Mouse (Mus musculus): Measurements from ENCODE around the gene Cdc40. TPM values are rescaled to one million over a fixed set of nuclear protein-coding genes. Genes with fewer than 3 reads are reported as not detected.
A peak's percentile ranks its signal among the peaks of the same experiment; 100 is the strongest.
"Not testable (repeated sequence)": the region's sequence is repeated elsewhere in the genome, so short reads cannot be mapped to it uniquely, and the experiment has no call there.

The Cdc40 gene
- polyA plus RNA-seq, 1 experiment: 12.5 TPM

DNA sequence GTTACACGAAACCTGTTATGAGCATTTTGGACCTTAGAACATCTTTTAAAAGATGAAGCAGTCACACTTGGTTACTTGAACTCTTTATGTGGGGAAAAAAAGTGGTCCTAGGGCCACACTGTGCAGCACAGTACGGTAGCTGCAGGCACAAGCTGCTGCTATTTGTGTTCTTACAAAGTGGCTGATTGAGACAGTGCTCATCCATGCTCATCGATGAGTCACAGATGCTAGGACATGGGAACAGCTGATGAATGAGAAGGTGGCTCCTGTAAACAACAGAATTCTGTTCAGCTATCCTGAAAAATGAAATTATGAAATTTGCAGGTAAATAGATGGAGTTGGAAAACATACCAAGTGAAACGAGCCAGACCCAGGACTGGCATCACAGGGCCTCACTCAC lies 55.4 kb downstream of the Cdc40 start:
- WGBS: 85% methylated on average over 4 of the region's 4 CpGs
- Histone ChIP-seq H3K4me3 (ENCODE audit: insufficient read depth, low read depth, low read length) (no peak overlapping the region), H3K27ac (ENCODE audit: insufficient read depth, low read depth, low read length) (no peak overlapping the region), H3K36me3 (ENCODE audit: control insufficient read depth, insufficient read depth, low read length) (no peaks in the 10 kb centered on the region; the same call in 1 of the 2 replicates), H3K27me3 (replicated peaks; ENCODE audit: control insufficient read depth, insufficient read depth, low read length) (no peaks in the 10 kb centered on the region), H3K4me1 (ENCODE audit: control insufficient read depth, insufficient read depth, low read length) (no peaks in the 10 kb centered on the region)
- TF ChIP-seq CTCF (conservative IDR thresholded peaks at IDR 0.05; ENCODE audit: insufficient read depth, insufficient read length, low read depth, low read length): no peak
- TF ChIP-seq POLR2A (IDR thresholded peaks at IDR 0.05; ENCODE audit: low read depth, low read length): no peak
- DNase-seq: no peak

DNA sequence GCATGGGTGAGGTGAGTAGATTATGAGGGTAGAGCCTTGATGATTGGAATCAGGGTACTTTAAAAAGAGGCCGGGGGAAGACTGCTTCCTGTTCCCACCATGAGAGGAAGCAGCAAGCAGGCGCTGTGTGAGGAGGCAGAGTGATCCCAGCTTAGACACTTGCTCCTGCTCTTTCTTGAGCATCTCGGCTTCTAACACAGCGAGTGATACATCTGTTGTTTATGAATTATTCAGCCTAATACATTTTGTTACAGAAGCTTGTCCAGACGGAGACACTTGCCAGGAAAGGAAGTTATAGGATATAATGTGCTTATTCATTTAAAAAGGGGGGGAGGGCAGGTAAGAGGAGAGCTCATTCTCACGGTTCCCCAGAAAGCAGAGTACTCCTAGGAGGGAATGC lies 57.2 kb downstream of the Cdc40 start:
- Histone ChIP-seq H3K27ac (ENCODE audit: insufficient read depth, low read depth, low read length) (no peak overlapping the region), H3K4me1 (ENCODE audit: control insufficient read depth, insufficient read depth, low read length) (no peaks in the 10 kb centered on the region), H3K36me3 (ENCODE audit: control insufficient read depth, insufficient read depth, low read length) (no peaks in the 10 kb centered on the region), H3K27me3 (replicated peaks; ENCODE audit: control insufficient read depth, insufficient read depth, low read length) (no peaks in the 10 kb centered on the region), H3K4me3 (ENCODE audit: insufficient read depth, low read depth, low read length) (no peak overlapping the region)
- 80% methylated on average over 6 of the region's 6 CpGs for WGBS
- no peak for DNase-seq
- TF ChIP-seq CTCF (conservative IDR thresholded peaks at IDR 0.05; ENCODE audit: insufficient read depth, insufficient read length, low read depth, low read length) (no peak), POLR2A (IDR thresholded peaks at IDR 0.05; ENCODE audit: low read depth, low read length) (no peak)

DNA sequence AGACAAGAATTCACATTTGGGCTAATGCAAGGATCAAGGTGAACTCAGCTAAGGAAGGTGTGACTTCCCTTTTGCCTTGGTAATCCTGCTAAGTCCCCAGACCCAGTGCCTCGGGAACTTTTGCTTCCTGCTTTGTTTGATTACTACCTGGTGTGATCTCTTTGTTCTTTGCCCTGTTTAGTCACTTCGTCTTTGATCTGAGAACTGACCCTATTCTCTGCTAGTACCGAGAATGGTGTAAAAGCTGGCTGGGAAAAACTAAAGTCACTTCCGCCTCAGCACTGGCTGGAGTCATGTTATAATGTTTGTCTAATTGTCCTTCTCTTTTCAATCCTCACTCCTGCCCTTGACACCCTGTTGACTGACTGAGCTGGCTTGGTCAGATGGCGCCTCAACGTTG lies 66.6 kb downstream of the Cdc40 start:
- DNase-seq: no peak
- H3K36me3 ChIP-seq (ENCODE audit: control insufficient read depth, insufficient read depth, low read length): no peaks in the 10 kb centered on the region
- no peak overlapping the region for H3K4me3 ChIP-seq (ENCODE audit: insufficient read depth, low read depth, low read length)
- no peaks in the 10 kb centered on the region for H3K27me3 ChIP-seq (replicated peaks; ENCODE audit: control insufficient read depth, insufficient read depth, low read length)
- H3K27ac ChIP-seq (ENCODE audit: insufficient read depth, low read depth, low read length): no peak overlapping the region
- TF ChIP-seq POLR2A (IDR thresholded peaks at IDR 0.05; ENCODE audit: low read depth, low read length): no peak
- TF ChIP-seq CTCF (conservative IDR thresholded peaks at IDR 0.05; ENCODE audit: insufficient read depth, insufficient read length, low read depth, low read length): no peak
- H3K4me1 ChIP-seq (ENCODE audit: control insufficient read depth, insufficient read depth, low read length): no peaks in the 10 kb centered on the region
- WGBS: 62% methylated on average over 6 of the region's 6 CpGs

DNA sequence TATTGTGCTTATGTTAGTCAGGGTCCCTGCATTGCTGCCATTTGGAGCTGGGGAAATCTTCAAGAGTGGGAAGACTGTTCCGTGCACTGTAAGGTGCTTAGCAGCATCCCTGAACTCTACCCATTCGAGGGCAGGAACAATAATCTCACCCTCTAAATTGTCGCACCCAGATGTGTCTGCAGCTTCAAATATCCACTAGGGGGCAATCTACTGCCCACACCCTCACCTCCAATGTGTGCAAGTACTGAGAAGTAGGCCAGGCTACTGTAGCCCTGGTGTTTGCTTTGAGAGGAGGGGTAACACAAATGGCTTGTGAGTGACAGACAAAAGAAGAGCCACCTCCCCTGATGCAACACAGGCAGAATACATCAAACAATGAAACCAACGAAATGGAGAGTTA lies 69.5 kb downstream of the Cdc40 start:
- no peaks in the 10 kb centered on the region for H3K4me1 ChIP-seq (ENCODE audit: control insufficient read depth, insufficient read depth, low read length)
- H3K27ac ChIP-seq (ENCODE audit: insufficient read depth, low read depth, low read length): no peak overlapping the region
- H3K4me3 ChIP-seq (ENCODE audit: insufficient read depth, low read depth, low read length): no peak overlapping the region
- WGBS: 75% methylated on average over 4 of the region's 4 CpGs
- no peaks in the 10 kb centered on the region for H3K27me3 ChIP-seq (replicated peaks; ENCODE audit: control insufficient read depth, insufficient read depth, low read length)
- no peaks in the 10 kb centered on the region for H3K36me3 ChIP-seq (ENCODE audit: control insufficient read depth, insufficient read depth, low read length)
- TF ChIP-seq CTCF (conservative IDR thresholded peaks at IDR 0.05; ENCODE audit: insufficient read depth, insufficient read length, low read depth, low read length) (peak; percentile 57), POLR2A (IDR thresholded peaks at IDR 0.05; ENCODE audit: low read depth, low read length) (no peak)
- no peak for DNase-seq

DNA sequence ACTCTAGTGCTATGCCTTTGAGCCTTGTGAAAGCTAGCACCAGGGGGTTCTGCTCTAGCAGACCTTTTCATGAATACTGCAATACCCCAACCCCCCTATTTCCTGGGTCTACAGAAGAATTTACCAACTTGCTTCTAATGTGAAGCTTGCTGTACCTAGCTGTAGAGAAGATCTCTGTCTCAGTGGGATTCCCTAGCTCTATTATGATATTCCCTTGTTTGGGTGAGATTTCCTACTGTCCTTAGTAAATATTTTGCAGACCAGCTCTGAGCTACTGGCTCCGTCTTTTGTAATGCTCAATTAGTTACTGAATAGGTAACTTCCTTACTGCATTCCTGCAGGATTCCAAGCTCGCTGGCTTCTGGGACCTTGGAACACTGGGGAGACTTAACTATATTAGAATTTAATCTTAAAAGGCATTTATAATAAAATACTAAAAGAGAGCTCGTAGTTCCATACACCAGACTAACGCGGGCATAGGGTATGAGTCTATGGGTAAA lies 73.7 kb downstream of the Cdc40 start:
- not testable (repeated sequence) for H3K27ac ChIP-seq (ENCODE audit: insufficient read depth, low read depth, low read length); H3K27me3 ChIP-seq (replicated peaks; ENCODE audit: control insufficient read depth, insufficient read depth, low read length); H3K4me1 ChIP-seq (ENCODE audit: control insufficient read depth, insufficient read depth, low read length); H3K4me3 ChIP-seq (ENCODE audit: insufficient read depth, low read depth, low read length); H3K36me3 ChIP-seq (ENCODE audit: control insufficient read depth, insufficient read depth, low read length)
- 30% methylated on average over 5 of the region's 5 CpGs for WGBS
- DNase-seq: peak; percentile 71

DNA sequence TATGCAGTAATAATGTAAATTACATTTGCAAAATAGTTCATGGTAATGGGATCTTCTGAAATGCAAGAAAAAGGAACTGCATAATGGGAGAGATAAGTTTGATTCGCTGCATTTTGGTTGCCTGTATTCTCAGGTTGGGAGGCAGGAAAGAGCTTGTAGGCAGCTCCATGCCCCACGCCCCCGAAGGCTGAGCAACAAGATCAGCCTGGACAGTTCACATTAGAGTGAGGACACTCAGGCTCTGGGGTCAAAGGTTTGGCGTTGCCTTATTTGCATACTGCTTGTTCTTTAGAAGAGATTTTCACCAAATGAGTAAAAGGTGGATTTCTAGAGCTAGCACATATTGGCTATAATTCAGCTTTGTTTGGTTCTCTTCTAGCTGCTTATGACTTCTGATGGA lies 76.9 kb downstream of the Cdc40 start:
- Histone ChIP-seq H3K36me3 (ENCODE audit: control insufficient read depth, insufficient read depth, low read length) (no peaks in the 10 kb centered on the region), H3K27me3 (replicated peaks; ENCODE audit: control insufficient read depth, insufficient read depth, low read length) (no peaks in the 10 kb centered on the region), H3K27ac (ENCODE audit: insufficient read depth, low read depth, low read length) (no peak overlapping the region), H3K4me1 (ENCODE audit: control insufficient read depth, insufficient read depth, low read length) (no peaks in the 10 kb centered on the region), H3K4me3 (ENCODE audit: insufficient read depth, low read depth, low read length) (no peak overlapping the region)
- DNase-seq: peak; percentile 66
- 76% methylated on average over 4 of the region's 4 CpGs for WGBS
- TF ChIP-seq CTCF (conservative IDR thresholded peaks at IDR 0.05; ENCODE audit: insufficient read depth, insufficient read length, low read depth, low read length) (no peak), POLR2A (IDR thresholded peaks at IDR 0.05; ENCODE audit: low read depth, low read length) (no peak)

DNA sequence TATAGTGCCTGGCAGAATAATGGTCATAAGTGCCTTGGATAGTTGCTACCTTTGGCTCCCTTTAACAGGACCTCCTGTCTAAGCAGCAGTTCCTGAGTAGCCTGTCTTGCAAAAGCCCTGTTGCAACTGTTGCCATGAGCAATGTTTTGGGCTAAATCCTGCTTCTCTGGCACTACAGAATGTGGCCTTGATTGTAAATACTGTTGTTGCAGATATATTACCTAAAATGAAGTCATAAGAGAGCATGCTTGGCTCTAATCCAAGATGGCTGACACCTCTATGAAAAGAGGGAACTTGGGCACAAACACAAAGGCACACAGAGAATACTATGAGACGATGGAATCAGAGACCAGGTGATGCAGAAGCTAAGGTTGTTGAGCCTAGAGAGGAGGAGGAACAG lies 77.9 kb downstream of the Cdc40 start:
- TF ChIP-seq POLR2A (IDR thresholded peaks at IDR 0.05; ENCODE audit: low read depth, low read length) (no peak), CTCF (conservative IDR thresholded peaks at IDR 0.05; ENCODE audit: insufficient read depth, insufficient read length, low read depth, low read length) (no peak)
- no peak for DNase-seq
- Histone ChIP-seq H3K4me1 (ENCODE audit: control insufficient read depth, insufficient read depth, low read length) (no peaks in the 10 kb centered on the region), H3K27ac (ENCODE audit: insufficient read depth, low read depth, low read length) (no peak overlapping the region), H3K36me3 (ENCODE audit: control insufficient read depth, insufficient read depth, low read length) (no peaks in the 10 kb centered on the region), H3K27me3 (replicated peaks; ENCODE audit: control insufficient read depth, insufficient read depth, low read length) (no peaks in the 10 kb centered on the region), H3K4me3 (ENCODE audit: insufficient read depth, low read depth, low read length) (no peak overlapping the region)
- WGBS: 84% methylated on average over 1 of the region's 1 CpGs

DNA sequence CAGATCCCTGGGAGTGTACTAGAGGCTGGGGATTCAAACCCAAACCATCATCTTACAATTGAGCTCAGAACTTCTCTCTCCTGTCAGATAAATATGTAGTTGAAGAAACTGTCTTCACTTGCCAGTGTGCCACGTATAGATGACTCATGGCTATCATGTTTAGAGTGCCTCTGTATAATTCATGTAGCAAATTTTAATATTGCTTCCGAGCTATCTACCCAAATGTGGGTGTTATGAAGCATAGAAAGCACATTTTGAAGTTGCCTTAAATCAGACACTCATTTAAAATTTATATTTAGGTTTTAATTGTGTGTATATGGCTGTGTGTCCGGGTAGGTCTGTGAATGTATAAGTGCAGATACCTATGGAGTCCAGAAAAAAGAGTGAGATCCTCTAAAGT lies 91.0 kb downstream of the Cdc40 start:
- Histone ChIP-seq H3K4me3 (ENCODE audit: insufficient read depth, low read depth, low read length) (no peak overlapping the region), H3K4me1 (ENCODE audit: control insufficient read depth, insufficient read depth, low read length) (no peaks in the 10 kb centered on the region), H3K27me3 (replicated peaks; ENCODE audit: control insufficient read depth, insufficient read depth, low read length) (no peaks in the 10 kb centered on the region), H3K27ac (ENCODE audit: insufficient read depth, low read depth, low read length) (no peak overlapping the region), H3K36me3 (ENCODE audit: control insufficient read depth, insufficient read depth, low read length) (no peaks in the 10 kb centered on the region)
- TF ChIP-seq POLR2A (IDR thresholded peaks at IDR 0.05; ENCODE audit: low read depth, low read length): no peak
- TF ChIP-seq CTCF (conservative IDR thresholded peaks at IDR 0.05; ENCODE audit: insufficient read depth, insufficient read length, low read depth, low read length): no peak
- DNase-seq: no peak
- WGBS: 90% methylated on average over 3 of the region's 3 CpGs

All from kidney, adult 2 months (tissue).